Mouse (Mus musculus) MEL (cell line): ENCODE measurements at regions not wholly inside any gene's neighbourhood (a gene's known extent, or its start where the extent isn't known, plus 50 kb on each side); places are given as distances from the start of the nearest gene placed in this dataset.

Experiments
- DNase-seq: peaks from one replicate; pipeline ENCODE4 v3.0.0; 2011; ENCODE audit warnings: low read depth, low spot score
- H3K27ac ChIP-seq: 2 replicates; pipeline ENCODE4 v1.5.1; 2012; ENCODE audit warnings: low read depth, mild to moderate bottlenecking, control low read depth, low read length, moderate library complexity; ENCODE audit not compliant: control insufficient read depth
- H3K27me3 ChIP-seq, 2 experiments: fragments of 150-350 bp in 1 of 2; sonication (generic) in 1 of 2; 2 replicates each; pipeline ENCODE4 v1.6.1; 2012; ENCODE audit warnings: low read length in 2 of 2, mild to moderate bottlenecking in 2 of 2, improper control_type of control experiment in 1 of 2, moderate library complexity in 1 of 2; ENCODE audit not compliant: insufficient read depth in 2 of 2, control insufficient read depth in 1 of 2
- H3K36me3 ChIP-seq, 2 experiments: 2 replicates each; pipeline ENCODE4 v1.6.1; 2012 to 2014; ENCODE audit warnings: low read length in 2 of 2, improper control_type of control experiment in 1 of 2, inconsistent platforms in 1 of 2, mild to moderate bottlenecking in 1 of 2; ENCODE audit not compliant: insufficient read depth in 2 of 2, control insufficient read depth in 1 of 2
- H3K4me1 ChIP-seq, 2 experiments: fragments of 150-350 bp in 1 of 2; sonication (generic) in 1 of 2; 2 replicates each; pipeline ENCODE4 v1.6.1; 2012; ENCODE audit warnings: low read length in 2 of 2, improper control_type of control experiment in 1 of 2, mild to moderate bottlenecking in 1 of 2; ENCODE audit not compliant: insufficient read depth in 2 of 2, control insufficient read depth in 1 of 2
- H3K4me3 ChIP-seq, 2 experiments: fragments of 150-350 bp in 1 of 2; sonication (generic) in 1 of 2; 2 replicates each; pipeline ENCODE4 v1.5.1; 2012; ENCODE audit warnings: low read depth in 2 of 2, low read length in 2 of 2, mild to moderate bottlenecking in 2 of 2, moderate library complexity in 2 of 2, control low read depth in 1 of 2, improper control_type of control experiment in 1 of 2; ENCODE audit not compliant: control insufficient read depth in 1 of 2, insufficient read depth in 1 of 2
- H3K79me2 ChIP-seq: 2 replicates; pipeline ENCODE4 v1.6.1; 2012; ENCODE audit warnings: mild to moderate bottlenecking, low read length, moderate library complexity; ENCODE audit not compliant: control insufficient read depth, poor library complexity, insufficient read depth
- H3K9ac ChIP-seq: 2 replicates; pipeline ENCODE4 v1.6.1; 2012; ENCODE audit warnings: low read depth, mild to moderate bottlenecking, control low read depth, low read length, moderate library complexity; ENCODE audit not compliant: control insufficient read depth, poor library complexity, severe bottlenecking
- H3K9me3 ChIP-seq: fragments of 150-350 bp; sonication (generic); replicated peaks from 2 replicates; pipeline ENCODE4 v1.6.1; 2012; ENCODE audit warnings: mild to moderate bottlenecking, low read length, improper control_type of control experiment, moderate library complexity; ENCODE audit not compliant: insufficient read depth
- CHD1 ChIP-seq: IDR thresholded peaks from 2 replicates; pipeline ENCODE4 v1.6.1; 2012; ENCODE audit warnings: low read depth, mild to moderate bottlenecking, inconsistent platforms, low read length, improper control_type of control experiment
- CHD2 ChIP-seq: IDR thresholded peaks from 2 replicates; pipeline ENCODE4 v1.6.1; 2011; ENCODE audit warnings: low read length, improper control_type of control experiment
- CTCF ChIP-seq, 3 experiments: IDR thresholded peaks in 2 of 3; conservative IDR thresholded peaks in 1 of 3; 2 replicates each; pipeline ENCODE4 v1.5.1; 2011 to 2012; ENCODE audit warnings: low read length in 3 of 3, low read depth in 2 of 3, mild to moderate bottlenecking in 2 of 3, improper control_type of control experiment in 1 of 3, inconsistent platforms in 1 of 3, mixed read lengths in 1 of 3, moderate library complexity in 1 of 3; ENCODE audit not compliant: control insufficient read depth in 1 of 3, insufficient read depth in 1 of 3, poor library complexity in 1 of 3, severe bottlenecking in 1 of 3
- ELF1 ChIP-seq: IDR thresholded peaks from 2 replicates; pipeline ENCODE4 v1.6.1; 2014; ENCODE audit warnings: low read depth, mild to moderate bottlenecking, inconsistent platforms, low read length, improper control_type of control experiment, moderate library complexity
- EP300 ChIP-seq, 2 experiments: IDR thresholded peaks; 2 replicates each; pipeline ENCODE4 v1.6.1; 2011; ENCODE audit warnings: improper control_type of control experiment in 2 of 2, low read length in 2 of 2, low read depth in 1 of 2, mild to moderate bottlenecking in 1 of 2
- GABPA ChIP-seq: IDR thresholded peaks from 2 replicates; pipeline ENCODE4 v1.6.1; 2012; ENCODE audit warnings: low read depth, mild to moderate bottlenecking, inconsistent platforms, low read length, improper control_type of control experiment, moderate library complexity
- GATA1 ChIP-seq: IDR thresholded peaks from 2 replicates; pipeline ENCODE4 v1.6.1; 2011; ENCODE audit warnings: low read depth, low read length, improper control_type of control experiment
- MAZ ChIP-seq: IDR thresholded peaks from 2 replicates; pipeline ENCODE4 v1.6.1; 2012; ENCODE audit warnings: low read depth, mild to moderate bottlenecking, inconsistent platforms, low read length, improper control_type of control experiment
- MXI1 ChIP-seq: IDR thresholded peaks from 2 replicates; pipeline ENCODE4 v1.6.1; 2011; ENCODE audit warnings: mild to moderate bottlenecking, low read depth, low read length, improper control_type of control experiment
- NELFE ChIP-seq: IDR thresholded peaks from 2 replicates; pipeline ENCODE4 v1.6.1; 2011; ENCODE audit warnings: low read depth, low read length, improper control_type of control experiment
- NRF1 ChIP-seq: IDR thresholded peaks from 2 replicates; pipeline ENCODE4 v1.6.1; 2014; ENCODE audit warnings: low read depth, mild to moderate bottlenecking, inconsistent platforms, low read length, improper control_type of control experiment, moderate library complexity; ENCODE audit not compliant: poor library complexity, insufficient read depth, severe bottlenecking
- POLR2A ChIP-seq, 2 experiments: IDR thresholded peaks; 2 replicates each; pipeline ENCODE4 v1.6.1; 2011 to 2012; ENCODE audit warnings: low read length in 2 of 2, mild to moderate bottlenecking in 2 of 2, control low read depth in 1 of 2, improper control_type of control experiment in 1 of 2, low read depth in 1 of 2, moderate library complexity in 1 of 2; ENCODE audit not compliant: control insufficient read depth in 1 of 2, insufficient read depth in 1 of 2, poor library complexity in 1 of 2
- POLR2AphosphoS2 ChIP-seq: IDR thresholded peaks from 2 replicates; pipeline ENCODE4 v1.6.1; 2011; ENCODE audit warnings: low read length, improper control_type of control experiment
- POLR2AphosphoS5 ChIP-seq: IDR thresholded peaks from 2 replicates; pipeline ENCODE4 v1.6.1; 2012; ENCODE audit warnings: low read depth, borderline replicate concordance, mild to moderate bottlenecking, inconsistent platforms, low read length, moderate library complexity, mixed read lengths
- RCOR1 ChIP-seq: IDR thresholded peaks from 2 replicates; pipeline ENCODE4 v1.6.1; 2012; ENCODE audit warnings: low read depth, mild to moderate bottlenecking, inconsistent platforms, low read length, improper control_type of control experiment
- TAL1 ChIP-seq: IDR thresholded peaks from 2 replicates; pipeline ENCODE4 v1.6.1; 2012; ENCODE audit warnings: mild to moderate bottlenecking, inconsistent platforms, low read length, moderate library complexity, mixed read lengths
- TCF12 ChIP-seq: IDR thresholded peaks from 2 replicates; pipeline ENCODE4 v1.6.1; 2014; ENCODE audit warnings: low read depth, mild to moderate bottlenecking, inconsistent platforms, low read length, improper control_type of control experiment, moderate library complexity
- USF2 ChIP-seq, 2 experiments: IDR thresholded peaks; 2 replicates each; pipeline ENCODE4 v1.6.1; 2011 to 2012; ENCODE audit warnings: improper control_type of control experiment in 2 of 2, low read length in 2 of 2, borderline replicate concordance in 1 of 2, inconsistent platforms in 1 of 2, low read depth in 1 of 2, mild to moderate bottlenecking in 1 of 2; ENCODE audit not compliant: insufficient read depth in 1 of 2
- ZMIZ1 ChIP-seq: IDR thresholded peaks from 2 replicates; pipeline ENCODE4 v1.6.1; 2012; ENCODE audit warnings: low read depth, mild to moderate bottlenecking, inconsistent platforms, low read length, improper control_type of control experiment, moderate library complexity
- ZNF384 ChIP-seq: IDR thresholded peaks from 2 replicates; pipeline ENCODE4 v1.6.1; 2012; ENCODE audit warnings: low read depth, mild to moderate bottlenecking, inconsistent platforms, low read length, improper control_type of control experiment

GRCm38 (mm10) chr2:63472248-63472647 is 288.2 kb upstream of the Kcnh7 start:
- H3K27me3 ChIP-seq, result no peaks in the 10 kb centered on the region
- H3K9me3 ChIP-seq, result no peaks in the 10 kb centered on the region
- H3K9ac ChIP-seq, result no peak overlapping the region
- no peaks in the 10 kb centered on the region for H3K79me2 ChIP-seq
- H3K36me3 ChIP-seq, result no peaks in the 10 kb centered on the region
- DNase-seq, result no peak
- H3K4me3 ChIP-seq, result no peak overlapping the region
- TF ChIP-seq NELFE (no peak), CTCF (IDR thresholded peaks at IDR 0.05 in 2 of 3, conservative IDR thresholded peaks at IDR 0.05 in 1 of 3; ENCODE audit: control insufficient read depth in 1 of 3, insufficient read depth in 1 of 3, low read depth in 2 of 3, low read length in 3 of 3, poor library complexity in 1 of 3, severe bottlenecking in 1 of 3) (no peak), ZMIZ1 (no peak), ELF1 (no peak), POLR2AphosphoS5 (no peak), GABPA (no peak), MXI1 (no peak), GATA1 (no peak), CHD1 (no peak), ZNF384 (no peak)
- no peaks in the 10 kb centered on the region for H3K4me1 ChIP-seq
- no peak overlapping the region for H3K27ac ChIP-seq

- no peak for DNase-seq
- TF ChIP-seq USF2 (IDR thresholded peaks at IDR 0.05; ENCODE audit: borderline replicate concordance in 1 of 2, insufficient read depth in 1 of 2, low read depth in 1 of 2, low read length in 2 of 2), result no peak
- TF ChIP-seq NELFE, result no peak
- no peak for TF ChIP-seq NRF1
- no peak for TF ChIP-seq RCOR1
- no peak for TF ChIP-seq TAL1
- no peak for TF ChIP-seq CHD2
- no peak for TF ChIP-seq MXI1
- no peak for TF ChIP-seq EP300 (IDR thresholded peaks at IDR 0.05; ENCODE audit: low read depth in 1 of 2, low read length in 2 of 2)
- no peak for TF ChIP-seq POLR2AphosphoS2
- TF ChIP-seq MAZ, result no peak
- no peak for TF ChIP-seq POLR2A (IDR thresholded peaks at IDR 0.05; ENCODE audit: control insufficient read depth in 1 of 2, insufficient read depth in 1 of 2, low read depth in 1 of 2, low read length in 2 of 2, poor library complexity in 1 of 2)
- TF ChIP-seq GATA1, result no peak
- TF ChIP-seq ZMIZ1, result no peak
- no peak for TF ChIP-seq TCF12
- no peak for TF ChIP-seq ZNF384
Measured at GRCm38 (mm10) chr2:63459112-63459511, 275.0 kb upstream of the Kcnh7 start.

More at GRCm38 (mm10) chr2:63459112-63459511, 275.0 kb upstream of the Kcnh7 start:
- no peaks in the 10 kb centered on the region for H3K9me3 ChIP-seq
- H3K36me3 ChIP-seq, result no peaks in the 10 kb centered on the region
- no peaks in the 10 kb centered on the region for H3K4me1 ChIP-seq
- H3K9ac ChIP-seq, result no peak overlapping the region
- H3K79me2 ChIP-seq, result no peaks in the 10 kb centered on the region
- H3K27ac ChIP-seq, result no peak overlapping the region
- H3K4me3 ChIP-seq, result no peak overlapping the region
- H3K27me3 ChIP-seq, result no peaks in the 10 kb centered on the region
